In genomic region chr16:43235721-43236159, GRCm38 (mm10) we compare ENCODE assay signal across 8 mouse cellular contexts.
DNase-seq lines count a peak whose midpoint lies in the region; ATAC-seq lines count a peak whose summit lies in the region.

No protein-coding gene starts in this region.

- ATAC-seq in hindbrain, embryonic 16.5 days: no peak
- ATAC-seq in hindbrain, embryonic 14.5 days (ENCODE audit: low FRiP score): no peak
- ATAC-seq in embryonic facial prominence, embryonic 15.5 days (ENCODE audit: insufficient number of reproducible peaks, low FRiP score, low TSS enrichment, low read depth): no peak
- no peak for ATAC-seq in limb, embryonic 13.5 days (ENCODE audit: low FRiP score, low read depth)

- no peaks in the 10 kb centered on the region for H3K9me3 ChIP-seq in hindbrain, embryonic 16.5 days (ENCODE audit: control insufficient read depth, low read length)
- H3K9me3 ChIP-seq in hindbrain, embryonic 14.5 days (ENCODE audit: control insufficient read depth, low read length): no peaks in the 10 kb centered on the region
- no peaks in the 10 kb centered on the region for H3K9me3 ChIP-seq in embryonic facial prominence, embryonic 15.5 days (replicated peaks)
- no peaks in the 10 kb centered on the region for H3K9me3 ChIP-seq in limb, embryonic 13.5 days

- no peaks in the 10 kb centered on the region; the same call in 1 of the 2 replicates for H3K4me1 ChIP-seq in hindbrain, embryonic 16.5 days (ENCODE audit: control insufficient read depth, insufficient read depth, low read depth, low read length)
- no peaks in the 10 kb centered on the region for H3K4me1 ChIP-seq in hindbrain, embryonic 14.5 days (replicated peaks; ENCODE audit: control insufficient read depth, insufficient read depth, low read length)
- peaks cover 8% of the 10 kb centered on the region; the same call in 1 of the 2 replicates for H3K4me1 ChIP-seq in embryonic facial prominence, embryonic 15.5 days
- H3K4me1 ChIP-seq in limb, embryonic 13.5 days: peaks cover 11% of the 10 kb centered on the region

- no peak for DNase-seq in hindbrain, embryonic 14.5 days (ENCODE audit: low spot score)
- peak; percentile 76 for DNase-seq in Muller cell, postnatal 12 days (ENCODE audit: inconsistent ontology term)
- DNase-seq in urinary bladder, adult 2 months (ENCODE audit: low spot score): no peak
- DNase-seq in adrenal gland, postnatal 10 days: no peak
- no peak for DNase-seq in right cerebral cortex, postnatal 14 days

- H3K9ac ChIP-seq in hindbrain, embryonic 16.5 days (ENCODE audit: low read depth, low read length): no peak overlapping the region
- no peak overlapping the region for H3K9ac ChIP-seq in hindbrain, embryonic 14.5 days
- H3K9ac ChIP-seq in embryonic facial prominence, embryonic 15.5 days: no peak overlapping the region
- no peak overlapping the region for H3K9ac ChIP-seq in limb, embryonic 13.5 days

- H3K27me3 ChIP-seq in hindbrain, embryonic 16.5 days (replicated peaks; ENCODE audit: control insufficient read depth, insufficient read depth, low read length): no peaks in the 10 kb centered on the region
- H3K27me3 ChIP-seq in hindbrain, embryonic 14.5 days (ENCODE audit: control insufficient read depth, insufficient read depth, low read length): no peaks in the 10 kb centered on the region
- H3K27me3 ChIP-seq in embryonic facial prominence, embryonic 15.5 days: no peaks in the 10 kb centered on the region
- H3K27me3 ChIP-seq in limb, embryonic 13.5 days: no peaks in the 10 kb centered on the region

- H3K4me3 ChIP-seq in hindbrain, embryonic 16.5 days (ENCODE audit: low read length): no peak overlapping the region
- H3K4me3 ChIP-seq in hindbrain, embryonic 14.5 days (replicated peaks; ENCODE audit: low read length): no peak overlapping the region
- no peak overlapping the region for H3K4me3 ChIP-seq in embryonic facial prominence, embryonic 15.5 days (replicated peaks)
- H3K4me3 ChIP-seq in limb, embryonic 13.5 days: 0 out of 2 replicates have a peak overlapping the region, but pooled peaks have one; percentile 16

- peak overlapping the region; percentile 24 for H3K4me2 ChIP-seq in hindbrain, embryonic 16.5 days (ENCODE audit: low read length)
- no peak overlapping the region for H3K4me2 ChIP-seq in hindbrain, embryonic 14.5 days (replicated peaks)
- 0 out of 2 replicates have a peak overlapping the region, but pooled peaks have one; percentile 17 for H3K4me2 ChIP-seq in embryonic facial prominence, embryonic 15.5 days (replicated peaks)
- H3K4me2 ChIP-seq in limb, embryonic 13.5 days (replicated peaks): peak overlapping the region; percentile 47

- H3K36me3 ChIP-seq in hindbrain, embryonic 16.5 days (ENCODE audit: control insufficient read depth, insufficient read depth, low read length): no peaks in the 10 kb centered on the region
- no peaks in the 10 kb centered on the region for H3K36me3 ChIP-seq in hindbrain, embryonic 14.5 days (replicated peaks; ENCODE audit: control insufficient read depth, insufficient read depth)
- H3K36me3 ChIP-seq in embryonic facial prominence, embryonic 15.5 days: no peaks in the 10 kb centered on the region
- no peaks in the 10 kb centered on the region for H3K36me3 ChIP-seq in limb, embryonic 13.5 days

- H3K27ac ChIP-seq in hindbrain, embryonic 16.5 days (ENCODE audit: low read depth, low read length): no peak overlapping the region
- no peak overlapping the region for H3K27ac ChIP-seq in hindbrain, embryonic 14.5 days
- H3K27ac ChIP-seq in embryonic facial prominence, embryonic 15.5 days (replicated peaks): 0 out of 2 replicates have a peak overlapping the region, but pooled peaks have one; percentile 7
- H3K27ac ChIP-seq in limb, embryonic 13.5 days: no peak overlapping the region

- WGBS in hindbrain, embryonic 16.5 days: 57% methylated on average over 8 of the region's 8 CpGs
- 63% methylated on average over 8 of the region's 8 CpGs for WGBS in hindbrain, embryonic 14.5 days
- WGBS in embryonic facial prominence, embryonic 15.5 days: 33% methylated on average over 8 of the region's 8 CpGs
- WGBS in limb, embryonic 13.5 days: 29% methylated on average over 8 of the region's 8 CpGs
